Mouse (Mus musculus) kidney, embryonic 14.5 days (tissue): ENCODE data around the gene Ifna9. TPM values are rescaled to one million over a fixed set of nuclear protein-coding genes. Genes with fewer than 3 reads are reported as not detected.

Source experiments
- ATAC-seq: fragments of 200-750 bp; cut with Nextera tagmentation; 2 replicates; pipeline ENCODE4 v1.8.0; 2017; ENCODE audit warnings: moderate number of reproducible peaks, mild to moderate bottlenecking, moderate TSS enrichment, moderate library complexity; ENCODE audit not compliant: low FRiP score, low TSS enrichment
- H3K27ac ChIP-seq: fragments of 300-500 bp; sonication (generic); 2 replicates; pipeline ENCODE4 v1.5.1; 2014; ENCODE audit warnings: low read depth, mild to moderate bottlenecking, low read length, moderate library complexity, mixed read lengths
- H3K27me3 ChIP-seq: fragments of 300-500 bp; sonication (generic); 2 replicates; pipeline ENCODE4 v1.6.1; 2014; ENCODE audit warnings: mild to moderate bottlenecking, low read length; ENCODE audit not compliant: control insufficient read depth, insufficient read depth
- H3K36me3 ChIP-seq: fragments of 300-500 bp; sonication (generic); 2 replicates; pipeline ENCODE4 v1.6.1; 2014; ENCODE audit warnings: low read length, mixed read lengths; ENCODE audit not compliant: control insufficient read depth, insufficient read depth
- H3K4me1 ChIP-seq: fragments of 300-500 bp; sonication (generic); 2 replicates; pipeline ENCODE4 v1.6.1; 2014; ENCODE audit warnings: low read length, mixed read lengths; ENCODE audit not compliant: control insufficient read depth, insufficient read depth
- H3K4me2 ChIP-seq: fragments of 300-500 bp; sonication (generic); replicated peaks from 2 replicates; pipeline ENCODE4 v1.6.1; 2014; ENCODE audit warnings: low read depth, mild to moderate bottlenecking, low read length
- H3K4me3 ChIP-seq: fragments of 300-500 bp; sonication (generic); 2 replicates; pipeline ENCODE4 v1.5.1; 2014; ENCODE audit warnings: mild to moderate bottlenecking, low read length
- H3K9ac ChIP-seq: fragments of 300-500 bp; sonication (generic); 2 replicates; pipeline ENCODE4 v1.6.1; 2014; ENCODE audit warnings: low read depth, mild to moderate bottlenecking, low read length, moderate library complexity
- H3K9me3 ChIP-seq: fragments of 300-500 bp; sonication (generic); 2 replicates; pipeline ENCODE4 v1.6.1; 2016; ENCODE audit warnings: low read length; ENCODE audit not compliant: control insufficient read depth
- WGBS: fragments of 180-500 bp; shearing (Covaris S2); extraction: QIAGEN DNeasy Blood & Tissue Kit; methylation state at CpG from one replicate; pipeline ENCODE4 v1.1.7; 2014; 5-methylcytosine and 5-hydroxymethylcytosine counted together
- polyA plus RNA-seq: library from polyadenylated mRNA; unstranded; fragments of >200 nt; fragmentation: Nextera tagmentation; extraction: Ambion mirVana; gene quantifications from 2 replicates; pipeline ENCODE4 v1.2.1, GENCODE M21; 2014

Gene Ifna9
- polyA plus RNA-seq, 1 experiment from 2014 or later: not detected

DNA sequence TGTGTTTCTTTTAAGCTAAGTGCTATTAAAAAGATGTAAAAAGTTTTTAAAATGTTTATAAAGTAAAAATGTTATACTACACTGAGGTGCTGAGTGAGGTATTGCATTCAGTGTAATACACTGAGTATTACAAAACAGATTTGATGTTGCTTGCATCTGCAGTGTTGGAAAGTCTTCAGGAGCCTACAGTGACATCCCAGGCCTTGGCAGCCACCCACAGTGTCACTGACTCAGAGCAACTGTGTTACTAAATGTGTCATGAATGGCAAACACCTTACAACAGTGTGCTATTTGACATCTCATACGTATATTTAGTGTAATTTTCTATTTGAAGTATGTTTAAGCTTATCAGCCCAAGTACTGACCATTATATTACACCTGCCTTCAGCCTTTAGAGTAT lies 44.2 kb downstream of the Ifna9 start:
- 74% methylated on average over 1 of the region's 1 CpGs for WGBS
- ATAC-seq: no peak
- no peak overlapping the region for H3K4me2 ChIP-seq

DNA sequence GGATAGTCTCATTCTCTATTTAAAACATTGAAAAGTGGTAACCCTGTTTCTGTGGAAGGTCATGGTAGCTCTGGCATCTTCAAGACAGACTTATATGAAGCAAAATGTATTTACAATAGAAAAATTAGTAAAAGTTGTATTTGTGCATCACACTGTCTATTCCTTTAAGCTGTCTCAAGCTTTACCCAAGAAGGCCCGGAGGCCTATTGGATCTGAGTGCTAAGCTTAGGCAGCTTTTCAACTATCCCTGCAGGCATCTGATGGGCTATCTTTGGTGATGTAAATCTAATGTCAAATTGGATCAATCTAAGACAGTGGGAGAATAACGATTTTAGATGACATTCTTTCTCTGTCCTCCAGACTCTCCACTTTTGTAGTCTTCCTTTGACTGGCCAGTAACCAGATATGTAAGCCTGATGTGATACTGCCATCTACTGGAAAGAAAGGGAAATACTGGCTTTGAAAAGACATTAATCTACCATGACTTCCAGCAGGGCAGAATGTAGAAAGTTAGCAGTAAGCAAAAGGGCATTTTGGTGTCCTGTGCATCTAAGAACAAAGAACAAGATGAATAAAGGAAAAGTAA lies 48.4 kb downstream of the Ifna9 start:
- H3K4me1 ChIP-seq: no peaks in the 10 kb centered on the region
- no peak overlapping the region for H3K9ac ChIP-seq
- 55% methylated on average over 2 of the region's 2 CpGs for WGBS
- no peaks in the 10 kb centered on the region for H3K27me3 ChIP-seq
- no peak overlapping the region for H3K4me3 ChIP-seq
- H3K9me3 ChIP-seq: no peaks in the 10 kb centered on the region
- ATAC-seq: peak; percentile 55; the same call in 1 of the 2 replicates
- H3K4me2 ChIP-seq: no peak overlapping the region
- no peaks in the 10 kb centered on the region for H3K36me3 ChIP-seq
- H3K27ac ChIP-seq: no peak overlapping the region

More for the DNA sequence above, 44.2 kb downstream of the Ifna9 start:
- H3K36me3 ChIP-seq: no peaks in the 10 kb centered on the region
- H3K27ac ChIP-seq: no peak overlapping the region
- no peaks in the 10 kb centered on the region for H3K27me3 ChIP-seq
- no peak overlapping the region for H3K4me3 ChIP-seq
- H3K4me1 ChIP-seq: no peaks in the 10 kb centered on the region
- no peaks in the 10 kb centered on the region for H3K9me3 ChIP-seq
- H3K9ac ChIP-seq: no peak overlapping the region

Other genes with a start within 250 kb of the Ifna9 start
- gene Hacd4, start 153.5 kb downstream of the Ifna9 start, polyA plus RNA-seq: 20.8 and 20.9 TPM in 2 replicates
- not detected in 2 replicates for gene Ifnb1, start 69.6 kb downstream of the Ifna9 start, polyA plus RNA-seq
- gene Ifna15, start 34.1 kb downstream of the Ifna9 start, polyA plus RNA-seq: not detected in 2 replicates
- not detected in 2 replicates for gene Ifna14, start 20.6 kb downstream of the Ifna9 start, polyA plus RNA-seq
- not detected in 2 replicates for gene Ifna12, start 11.0 kb upstream of the Ifna9 start, polyA plus RNA-seq
- gene C87499, start 42.0 kb upstream of the Ifna9 start, polyA plus RNA-seq: not detected in 2 replicates
- not detected in 2 replicates for gene Ifna13, start 52.1 kb upstream of the Ifna9 start, polyA plus RNA-seq
- not detected in 2 replicates for gene Ifna16, start 84.5 kb upstream of the Ifna9 start, polyA plus RNA-seq
- gene Ifna2, start 91.5 kb upstream of the Ifna9 start, polyA plus RNA-seq: not detected in 2 replicates
- gene Ifnab, start 99.0 kb upstream of the Ifna9 start, polyA plus RNA-seq: not detected in 2 replicates
- 0.31 and 0.81 TPM in 2 replicates for gene Gm26566, start 129.4 kb upstream of the Ifna9 start, polyA plus RNA-seq
- 86.2 and 120 TPM in 2 replicates for gene Klhl9, start 130.1 kb upstream of the Ifna9 start, polyA plus RNA-seq
- not detected in 2 replicates for gene Gm13271, start 162.5 kb upstream of the Ifna9 start, polyA plus RNA-seq
- gene Gm13283, start 167.7 kb upstream of the Ifna9 start, polyA plus RNA-seq: 0.30 and 0.47 TPM in 2 replicates
- gene Gm13290, start 181.4 kb upstream of the Ifna9 start, polyA plus RNA-seq: 0.51 and 0.92 TPM in 2 replicates
- not detected in 2 replicates for gene Gm13289, start 184.5 kb upstream of the Ifna9 start, polyA plus RNA-seq
- gene Gm13272, start 187.5 kb upstream of the Ifna9 start, polyA plus RNA-seq: not detected in 2 replicates
- 0.19 TPM in 1 of 2 replicates, not detected in the other for gene Ifnz, start 189.7 kb upstream of the Ifna9 start, polyA plus RNA-seq
- gene Gm13276, start 193.3 kb upstream of the Ifna9 start, polyA plus RNA-seq: not detected in 2 replicates
- not detected in 2 replicates for gene Gm13277, start 196.2 kb upstream of the Ifna9 start, polyA plus RNA-seq
- gene Gm13278, start 199.2 kb upstream of the Ifna9 start, polyA plus RNA-seq: not detected in 2 replicates
- gene Gm13275, start 202.1 kb upstream of the Ifna9 start, polyA plus RNA-seq: not detected in 2 replicates
- not detected in 2 replicates for gene Gm13279, start 205.0 kb upstream of the Ifna9 start, polyA plus RNA-seq
- 0.19 and 0.69 TPM in 2 replicates for gene Gm13285, start 207.3 kb upstream of the Ifna9 start, polyA plus RNA-seq
- gene Gm13287, start 210.9 kb upstream of the Ifna9 start, polyA plus RNA-seq: not detected in 2 replicates
- gene Gm13288, start 213.1 kb upstream of the Ifna9 start, polyA plus RNA-seq: not detected in 2 replicates
- not detected in 2 replicates for gene Ifna7, start 223.8 kb upstream of the Ifna9 start, polyA plus RNA-seq
- gene Ifna11, start 227.6 kb upstream of the Ifna9 start, polyA plus RNA-seq: not detected in 2 replicates
- not detected in 2 replicates for gene Ifna6, start 235.0 kb upstream of the Ifna9 start, polyA plus RNA-seq
- gene Ifna5, start 243.1 kb upstream of the Ifna9 start, polyA plus RNA-seq: not detected in 2 replicates
- not detected in 2 replicates for gene Ifna4, start 249.5 kb upstream of the Ifna9 start, polyA plus RNA-seq